Mouse (Mus musculus): ENCODE data around the gene Specc1.
A peak's percentile ranks its signal among the peaks of the same experiment; 100 is the strongest.

Gene Specc1

DNA sequence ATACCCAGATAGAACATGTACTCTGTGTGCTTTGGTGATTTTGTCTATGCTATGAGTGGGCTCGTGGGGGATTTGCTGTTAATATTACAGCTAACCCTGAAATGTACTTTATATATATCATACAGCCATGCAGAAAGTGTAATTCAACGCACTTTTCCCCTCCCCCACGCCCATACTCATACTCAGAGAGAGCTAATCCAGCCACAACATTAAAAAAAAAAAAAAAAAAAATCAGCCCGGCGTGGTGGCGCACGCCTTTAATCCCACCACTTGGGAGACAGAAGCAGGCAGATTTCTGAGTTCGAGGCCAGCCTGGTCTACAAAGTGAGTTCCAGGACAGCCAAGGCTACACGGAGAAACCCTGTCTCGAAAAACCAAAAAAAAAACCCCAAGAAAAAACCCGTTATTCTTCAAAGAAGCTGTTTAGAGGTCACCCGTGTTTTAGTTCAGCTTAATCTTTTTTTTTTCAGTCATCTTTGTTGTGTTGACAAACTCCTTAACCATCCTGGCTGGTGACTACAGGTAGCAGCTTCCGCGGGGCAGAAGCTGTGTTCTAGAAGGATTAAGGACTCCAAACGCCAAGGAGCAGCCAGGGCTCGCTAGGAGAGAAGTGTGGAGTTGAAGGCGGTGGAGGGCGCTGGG, 291.3 kb downstream of the Specc1 start:
- DNase-seq (ENCODE audit: low spot score in 2 of 2) = no peak

DNA sequence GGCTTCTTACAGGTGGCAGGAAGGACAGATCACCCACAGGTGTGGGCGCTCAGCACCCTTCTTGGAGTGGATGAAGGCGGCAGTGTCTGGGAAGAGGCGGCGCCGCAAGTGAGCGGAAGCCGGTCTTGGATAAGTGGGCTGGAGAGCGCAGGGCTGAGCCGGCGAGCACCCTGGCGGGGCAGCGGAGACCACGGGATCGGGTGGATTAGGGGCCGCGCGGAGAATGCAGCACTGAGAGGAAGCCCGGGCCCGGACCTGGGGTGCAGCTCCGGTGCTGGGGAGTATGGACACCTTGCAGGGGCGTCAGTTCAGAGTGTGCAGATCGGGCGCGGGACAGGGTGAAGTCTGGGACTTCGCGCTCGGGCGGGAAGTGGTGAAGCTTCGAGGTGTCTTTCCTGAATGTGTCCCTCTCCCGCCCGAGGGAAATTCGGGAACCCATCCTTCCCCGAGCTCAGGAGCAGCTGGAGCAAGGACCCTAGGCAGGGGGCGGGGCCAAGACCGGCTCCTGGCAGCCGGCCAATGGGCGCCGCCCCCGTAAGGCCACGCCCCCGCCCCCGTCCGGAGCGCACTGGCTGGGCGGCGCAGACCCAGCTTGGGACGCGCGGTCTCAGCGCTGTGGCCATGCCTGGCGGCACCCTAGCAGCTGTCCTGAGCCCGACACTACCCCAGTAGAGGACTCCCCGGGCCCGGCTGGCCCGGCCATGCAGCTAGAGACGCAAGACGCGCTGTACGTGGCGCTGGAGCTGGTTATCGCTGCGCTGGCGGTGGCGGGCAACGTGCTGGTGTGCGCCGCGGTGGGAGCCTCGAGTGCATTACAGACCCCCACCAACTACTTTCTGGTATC, 292.1 kb downstream of the Specc1 start, which contains the start of gene Adora2b:
Gene Adora2b, plus strand, starts transcription at position 584 of the 844 bp plus-strand sequence.
- DNase-seq (ENCODE audit: low spot score in 2 of 2) = peak; percentile 57 to 69

DNA sequence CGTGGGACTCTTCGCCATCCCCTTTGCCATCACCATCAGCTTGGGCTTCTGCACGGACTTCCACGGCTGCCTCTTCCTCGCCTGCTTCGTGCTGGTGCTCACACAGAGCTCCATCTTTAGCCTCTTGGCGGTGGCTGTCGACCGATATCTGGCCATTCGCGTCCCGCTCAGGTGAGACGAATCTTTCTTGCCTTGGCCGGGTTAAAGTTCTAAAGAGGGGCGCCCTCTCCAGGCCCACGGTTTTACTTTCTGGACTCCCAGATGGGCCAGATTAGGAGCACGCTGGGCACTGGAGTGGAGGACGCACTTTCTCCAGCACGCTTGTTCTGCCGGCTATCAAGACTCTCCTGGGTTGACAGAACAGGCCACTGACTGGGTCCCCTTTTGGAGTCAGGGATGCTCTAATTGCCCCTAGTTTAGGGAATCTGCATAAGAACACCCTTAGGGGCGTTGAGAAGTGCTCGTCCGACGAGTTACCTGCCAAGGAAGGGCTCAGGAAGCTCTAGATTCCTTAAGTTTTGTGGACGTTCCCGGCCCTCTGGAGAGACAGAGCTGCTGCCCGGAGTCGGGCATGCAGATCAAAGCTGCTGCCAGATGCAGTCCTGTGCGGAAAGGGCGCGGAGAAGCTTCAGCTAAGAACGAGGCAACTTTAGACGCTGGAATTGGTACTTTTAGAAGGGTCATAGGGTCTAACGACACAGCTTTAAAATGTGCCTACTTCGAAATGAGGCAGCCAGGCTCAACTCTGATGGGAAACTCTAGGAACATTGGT, 292.9 kb downstream of the Specc1 start:
- DNase-seq (ENCODE audit: low spot score in 2 of 2) = peak in 1 of 2 experiments; percentile 39

DNA sequence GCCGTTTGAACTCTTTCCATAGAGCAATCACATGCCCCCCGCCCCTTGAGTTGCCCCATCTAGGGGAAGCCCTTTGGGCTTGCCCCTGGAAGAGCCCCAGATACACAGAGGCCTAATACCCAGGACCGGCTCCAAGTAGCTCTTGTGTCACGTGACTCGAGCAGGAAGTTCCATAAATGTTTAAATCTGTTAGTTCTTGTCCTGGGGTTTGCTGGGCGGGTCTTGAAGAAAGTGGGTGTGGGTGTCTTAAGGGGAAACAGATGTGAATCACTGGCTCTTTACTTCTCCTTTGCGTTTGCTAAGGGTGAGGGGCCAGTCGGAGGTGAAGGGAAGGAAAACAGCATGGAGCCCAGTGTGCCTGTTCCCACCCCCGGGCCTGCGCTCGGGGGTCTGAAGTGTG, 294.5 kb downstream of the Specc1 start:
- no peak for DNase-seq (ENCODE audit: low spot score in 2 of 2)

DNA sequence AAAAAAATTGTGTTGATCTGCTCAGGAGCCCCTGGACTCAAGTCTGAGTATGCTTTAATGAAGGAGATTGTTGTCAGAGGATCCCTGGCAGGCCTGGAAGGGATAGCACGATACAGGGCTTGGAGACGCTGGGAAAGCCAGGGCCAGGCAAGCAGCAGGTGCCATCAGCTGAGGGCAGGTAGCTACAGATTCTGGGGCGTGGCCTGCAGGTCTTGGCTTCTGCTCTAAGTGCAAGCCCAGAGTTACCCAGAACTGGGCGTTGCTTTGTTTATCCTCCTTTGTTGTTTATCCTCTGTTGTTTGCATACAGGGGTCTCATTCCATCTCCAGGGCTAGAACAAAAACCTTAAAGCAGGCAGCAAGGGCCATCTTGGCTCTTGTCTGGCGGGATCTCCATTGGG, 296.8 kb downstream of the Specc1 start:
- DNase-seq (ENCODE audit: low spot score in 2 of 2) = no peak

DNA sequence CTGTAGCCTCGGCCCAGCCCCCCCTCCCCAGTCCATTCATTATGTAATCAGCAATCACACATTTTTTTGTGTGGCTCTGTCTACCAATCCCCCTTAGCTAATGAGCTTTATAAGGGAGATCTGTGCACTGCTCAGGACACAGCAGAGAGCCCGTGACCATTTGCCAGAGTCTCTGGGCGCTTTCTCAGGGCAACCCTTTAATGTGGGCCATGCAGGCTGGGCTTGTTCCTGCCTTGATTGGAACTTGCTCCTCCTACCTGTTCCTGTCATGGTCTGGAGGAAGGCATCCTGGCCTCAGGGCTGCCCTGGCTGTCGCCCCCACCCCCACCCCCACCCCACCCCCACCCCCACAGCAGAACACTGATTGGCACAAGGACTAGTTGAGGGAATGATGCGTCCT, 302.7 kb downstream of the Specc1 start:
- no peak for DNase-seq (ENCODE audit: low spot score in 2 of 2)

DNA sequence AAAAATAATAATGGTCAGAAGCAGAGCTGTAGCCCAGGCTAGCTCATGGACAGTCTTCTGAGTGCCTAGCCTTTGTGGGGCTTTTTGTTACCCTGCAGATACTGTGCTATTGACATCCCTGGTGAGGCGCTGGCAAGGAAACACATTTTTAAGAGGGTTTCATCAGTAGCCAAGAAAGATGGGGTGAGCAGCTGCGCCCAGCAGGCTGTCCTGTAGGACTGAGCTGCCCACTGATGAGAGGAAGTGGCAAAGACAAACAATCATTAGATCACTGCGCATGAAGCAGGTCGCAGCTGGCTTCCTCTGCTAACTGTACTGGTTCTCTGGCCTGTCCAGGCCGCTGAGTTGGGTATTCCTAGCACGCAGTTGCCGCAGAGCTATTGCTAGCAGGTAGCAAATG, 307.0 kb downstream of the Specc1 start:
- peak; percentile 43 to 62 for DNase-seq (ENCODE audit: low spot score in 2 of 2)

DNA sequence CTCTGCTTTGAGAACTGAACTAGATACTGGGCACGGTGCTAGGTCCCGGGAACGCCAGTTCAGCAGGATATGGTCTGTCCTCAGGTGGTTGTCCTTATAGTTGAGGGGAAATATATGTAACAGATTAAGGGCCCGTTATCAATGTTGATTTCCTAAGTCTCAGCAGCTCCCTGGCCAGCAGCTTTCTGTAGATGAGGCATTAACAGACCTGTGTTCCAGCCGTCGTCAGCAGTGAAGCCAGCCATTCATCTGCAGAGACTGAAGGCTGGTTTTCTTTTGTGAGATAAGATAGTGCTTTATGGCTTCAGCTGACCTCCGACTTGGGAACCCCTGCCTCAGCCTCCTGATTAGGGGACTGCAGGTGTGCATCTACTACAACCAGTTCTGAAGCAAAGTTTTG, 307.5 kb downstream of the Specc1 start:
- DNase-seq (ENCODE audit: low spot score in 2 of 2) = no peak

DNA sequence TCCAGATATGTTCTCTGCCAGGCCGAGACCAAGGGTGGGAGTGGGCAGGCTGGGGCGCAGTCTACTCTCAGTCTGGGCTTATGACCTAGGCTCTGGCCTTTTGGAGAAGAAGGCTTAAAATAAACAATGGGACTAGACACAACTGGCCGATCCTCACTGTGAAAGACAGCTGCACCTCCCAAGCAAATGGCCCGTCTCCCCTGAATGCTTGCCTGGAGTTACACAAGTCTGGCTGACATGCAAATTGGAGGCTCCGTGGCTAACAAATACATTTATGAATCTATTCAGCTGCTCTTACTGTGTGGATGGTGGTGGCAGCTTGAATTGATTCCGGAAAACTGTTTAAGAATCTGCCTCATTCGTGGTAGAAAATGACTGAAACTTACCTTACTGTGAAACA, 309.1 kb downstream of the Specc1 start:
- DNase-seq (ENCODE audit: low spot score in 2 of 2) = no peak

DNA sequence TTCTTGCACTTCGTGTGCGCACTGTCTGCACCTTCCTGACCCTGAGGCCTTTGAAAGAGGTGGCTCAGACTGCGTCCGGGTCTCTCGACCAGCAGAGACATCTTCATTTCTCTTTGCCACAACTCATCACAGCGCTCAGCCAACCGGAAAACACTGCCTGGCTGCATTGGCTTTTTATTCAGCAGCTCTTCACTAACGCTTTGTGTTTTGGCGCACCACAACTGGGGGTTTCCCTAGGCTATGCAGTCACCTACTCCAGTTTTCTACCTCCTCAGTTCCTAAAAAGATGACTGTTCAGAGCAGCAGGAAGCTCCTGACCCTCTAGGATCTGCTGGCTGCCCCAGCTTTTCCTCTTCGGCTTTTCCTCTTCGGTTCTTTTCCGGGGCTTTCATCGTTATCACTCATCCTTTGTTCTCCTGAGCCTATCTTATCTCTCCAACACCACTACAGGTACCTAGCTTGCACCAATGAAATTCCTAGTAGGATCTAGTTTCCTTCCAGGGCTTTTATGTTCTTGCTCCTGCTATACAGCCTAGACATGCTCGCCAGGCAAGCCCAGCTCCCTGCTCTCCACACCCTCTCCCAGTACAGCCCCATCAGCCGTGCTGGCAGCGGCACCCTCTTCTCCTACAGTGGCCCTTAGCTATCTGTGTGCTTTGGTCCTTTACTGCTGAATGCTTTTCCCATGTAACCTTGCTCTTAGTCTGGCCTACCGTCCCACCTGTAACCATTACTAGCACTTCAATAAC, 310.1 kb downstream of the Specc1 start:
- DNase-seq (ENCODE audit: low spot score in 2 of 2) = no peak

DNA sequence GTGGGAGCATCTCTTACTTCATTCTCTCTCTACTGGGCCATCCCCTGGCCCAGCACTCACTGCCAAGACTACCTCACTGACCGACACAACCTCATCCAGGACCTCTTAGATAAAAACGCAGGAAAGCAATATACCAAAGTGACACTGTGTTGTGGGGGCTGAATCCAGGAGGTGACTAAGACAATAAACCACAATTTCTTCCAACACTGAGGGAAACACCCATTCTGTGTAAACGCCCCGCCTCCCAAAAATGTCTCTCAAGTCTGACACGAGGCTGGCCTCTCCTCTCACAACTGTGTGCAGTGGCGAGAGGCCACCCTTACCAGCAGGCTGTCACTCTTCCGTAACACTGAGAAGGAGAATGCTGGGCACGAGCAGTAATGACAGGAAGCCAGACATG, 311.8 kb downstream of the Specc1 start:
- no peak for DNase-seq (ENCODE audit: low spot score in 2 of 2)

DNA sequence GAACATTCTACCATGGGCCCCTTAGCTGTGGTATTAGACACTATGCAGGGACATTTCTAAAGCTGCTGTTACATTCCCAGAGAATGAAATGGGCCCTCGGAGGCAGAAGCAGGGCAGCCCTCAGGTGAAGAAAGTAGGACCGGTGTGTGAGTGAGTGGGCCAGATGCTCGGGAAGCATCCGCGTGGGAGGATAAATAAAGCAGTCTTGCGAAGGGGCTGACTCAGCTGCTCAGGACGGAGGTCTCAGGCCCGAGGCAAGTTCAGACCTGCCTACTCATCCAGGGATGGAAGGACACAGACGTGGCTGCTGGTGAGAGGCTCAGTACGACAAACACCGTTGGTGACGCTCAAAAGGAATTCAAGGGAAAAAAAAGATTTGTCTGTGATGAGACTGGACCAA, 312.5 kb downstream of the Specc1 start:
- DNase-seq (ENCODE audit: low spot score in 2 of 2) = no peak

DNA sequence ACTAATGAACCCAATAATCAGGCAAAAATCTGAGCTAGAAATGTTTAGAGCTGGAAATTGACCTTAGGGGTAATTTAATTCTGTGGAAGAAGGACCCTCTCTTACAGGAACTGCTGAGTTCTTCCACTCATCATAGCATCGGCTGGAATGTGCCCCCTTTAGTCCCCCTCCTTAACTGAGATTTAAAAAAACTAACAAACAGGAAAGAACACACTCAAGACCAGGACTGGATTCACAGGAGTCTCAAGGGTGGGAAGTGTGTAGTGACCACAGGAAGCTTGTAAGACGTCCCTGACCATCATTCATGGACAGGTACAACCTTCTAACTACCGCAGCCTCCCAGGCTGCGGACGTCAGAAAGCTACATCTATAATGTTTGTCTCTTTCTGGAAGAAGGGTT, 314.3 kb downstream of the Specc1 start:
- no peak for DNase-seq (ENCODE audit: low spot score in 2 of 2)

Data from right cerebral cortex, postnatal 10 days (tissue).